Mouse (Mus musculus) megakaryocyte-erythroid progenitor cell, adult 5-6 weeks (primary cell): Measurements from ENCODE around the gene Tm9sf2. TPM values are rescaled to one million over a fixed set of nuclear protein-coding genes. Genes with fewer than 3 reads are reported as not detected.
"Not testable (repeated sequence)": the region's sequence is repeated elsewhere in the genome, so short reads cannot be mapped to it uniquely, and the experiment has no call there.

Experiments
- ATAC-seq: replicated peaks from 2 replicates; pipeline ENCODE4 v1.8.0; 2016; ENCODE audit warnings: mild to moderate bottlenecking, inconsistent platforms; ENCODE audit not compliant: severe bottlenecking, poor library complexity, low FRiP score, low TSS enrichment
- total RNA-seq, 2 experiments: library from RNA; stranded (forward) in 1 of 2; stranded (reverse) in 1 of 2; fragments of 200-1000, 215-1000 nt in 1 of 2; fragments of >200 nt in 1 of 2; fragmentation: Nextera tagmentation in 1 of 2; gene quantifications; 2 replicates each; pipeline ENCODE4 v1.2.3; 2014 to 2017

The Tm9sf2 gene
- total RNA-seq, 2 experiments from 2014 or later: 48.2 to 82.5 TPM

DNA sequence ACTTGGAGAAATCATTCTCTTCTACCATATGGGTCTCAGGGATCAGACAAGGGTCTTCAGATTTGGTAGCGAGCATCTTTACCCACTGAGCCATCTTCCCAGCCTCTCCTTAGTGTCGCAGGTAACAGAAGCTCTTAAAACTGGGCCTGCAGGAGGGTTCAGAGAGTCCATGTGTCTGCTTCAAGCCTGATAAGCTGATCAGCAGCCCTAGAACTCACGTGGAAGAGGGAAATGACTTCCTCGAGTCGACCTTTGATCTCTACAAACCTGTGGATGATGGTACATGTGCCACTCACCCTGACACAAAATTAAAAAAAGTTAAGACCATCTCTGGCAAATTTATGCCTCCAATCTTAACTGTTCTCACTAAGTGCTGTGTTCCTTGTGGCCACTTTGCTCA, 18.9 kb upstream of the Tm9sf2 start:
- no peak for ATAC-seq

DNA sequence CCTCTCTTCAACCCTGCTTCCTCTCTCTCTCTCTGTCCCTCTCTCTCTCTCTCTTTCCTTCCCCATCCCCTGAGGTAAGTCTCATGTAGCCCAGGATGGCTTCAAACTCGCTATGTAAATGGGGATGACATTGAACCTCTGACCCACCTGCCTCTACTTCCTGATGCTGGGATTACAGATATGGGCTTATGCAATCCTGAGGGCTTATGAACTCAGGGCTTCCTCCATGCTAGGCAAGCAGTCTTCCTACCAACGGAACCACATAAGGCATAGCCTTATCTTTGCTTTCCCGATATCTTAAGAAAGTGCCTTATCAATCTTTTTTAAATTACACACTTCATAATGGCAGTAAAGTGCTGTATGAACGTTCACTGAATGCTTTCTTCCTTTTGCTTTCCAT, 14.5 kb upstream of the Tm9sf2 start:
- ATAC-seq: no peak

DNA sequence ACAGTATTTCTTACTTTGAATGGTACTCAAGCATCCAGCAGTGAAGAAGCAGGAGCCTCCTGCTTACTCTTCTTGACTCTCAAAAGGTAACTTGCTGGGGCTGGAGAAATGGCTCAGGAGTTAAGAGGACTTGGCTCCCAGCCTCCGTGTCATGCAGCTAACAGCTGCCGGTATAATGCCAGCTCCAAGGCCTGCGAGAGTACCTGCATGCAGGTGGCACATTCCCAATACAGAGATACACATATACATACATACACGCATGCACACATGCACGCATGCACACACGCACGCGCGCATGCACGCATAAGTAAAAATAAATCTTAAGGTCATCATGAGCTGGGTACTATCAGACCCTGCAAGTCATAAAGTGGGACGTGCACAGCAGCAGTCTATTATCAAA, 10.5 kb upstream of the Tm9sf2 start:
- no peak for ATAC-seq

DNA sequence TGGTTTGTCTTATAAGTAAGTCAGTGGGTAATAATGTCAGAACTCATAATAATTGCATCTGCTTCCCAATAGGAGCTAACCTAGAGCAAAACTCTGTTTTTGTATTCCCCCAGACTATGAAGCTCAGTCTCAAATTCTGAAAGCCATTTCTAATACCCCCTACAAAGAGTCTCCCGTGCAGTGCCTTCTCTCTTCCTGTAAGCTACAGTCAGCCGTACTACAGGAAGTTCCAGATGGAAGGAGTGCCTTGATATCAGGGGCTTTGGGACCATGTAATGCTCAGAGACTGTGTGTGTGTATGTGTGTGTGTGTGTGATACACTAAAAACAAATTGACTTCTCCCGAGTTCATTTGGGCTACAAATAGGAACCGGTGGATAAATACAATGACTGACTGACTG, 7.3 kb upstream of the Tm9sf2 start:
- peak; percentile 52; the same call in 1 of the 2 replicates for ATAC-seq

DNA sequence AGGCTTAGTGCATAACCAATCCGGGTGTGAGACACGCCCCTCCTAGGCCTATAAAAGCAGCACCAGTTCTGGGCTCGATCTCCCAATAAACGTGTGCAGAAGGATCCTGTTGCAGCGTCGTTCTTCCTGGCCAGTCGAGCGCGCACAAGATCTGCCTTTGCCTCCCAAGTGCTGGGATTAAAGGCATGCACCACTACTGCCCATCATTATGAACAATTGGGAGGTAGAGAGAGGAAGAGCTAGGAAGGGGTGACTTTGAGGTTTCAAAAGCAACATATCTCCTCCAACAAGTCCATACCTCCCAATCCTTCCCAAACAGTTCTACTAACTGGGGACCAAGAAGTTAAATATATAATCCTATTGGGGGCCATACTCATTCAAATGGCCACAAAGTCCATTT, 4.9 kb upstream of the Tm9sf2 start:
- ATAC-seq: not testable (repeated sequence)

DNA sequence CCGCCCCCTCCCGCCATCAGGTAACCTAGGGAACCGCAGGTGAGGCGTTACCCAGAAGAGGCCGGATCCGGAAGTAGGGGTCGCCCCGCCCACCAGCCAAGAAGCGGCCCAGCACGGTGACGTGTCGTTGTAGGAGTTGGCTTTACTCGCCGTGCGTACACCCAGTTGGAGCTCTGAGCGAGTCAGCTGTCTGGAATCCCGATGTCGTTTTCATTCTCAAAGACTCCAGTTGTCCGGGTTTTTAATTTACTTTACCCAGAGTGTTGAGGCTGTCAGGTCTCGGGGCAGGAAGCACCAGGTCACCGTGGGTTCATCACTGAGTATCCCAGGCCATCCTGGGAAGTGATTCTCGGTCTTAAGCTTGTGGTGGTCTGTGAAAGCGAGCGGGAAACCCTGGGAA, 2.0 kb upstream of the Tm9sf2 start:
- ATAC-seq: peak; percentile 93

DNA sequence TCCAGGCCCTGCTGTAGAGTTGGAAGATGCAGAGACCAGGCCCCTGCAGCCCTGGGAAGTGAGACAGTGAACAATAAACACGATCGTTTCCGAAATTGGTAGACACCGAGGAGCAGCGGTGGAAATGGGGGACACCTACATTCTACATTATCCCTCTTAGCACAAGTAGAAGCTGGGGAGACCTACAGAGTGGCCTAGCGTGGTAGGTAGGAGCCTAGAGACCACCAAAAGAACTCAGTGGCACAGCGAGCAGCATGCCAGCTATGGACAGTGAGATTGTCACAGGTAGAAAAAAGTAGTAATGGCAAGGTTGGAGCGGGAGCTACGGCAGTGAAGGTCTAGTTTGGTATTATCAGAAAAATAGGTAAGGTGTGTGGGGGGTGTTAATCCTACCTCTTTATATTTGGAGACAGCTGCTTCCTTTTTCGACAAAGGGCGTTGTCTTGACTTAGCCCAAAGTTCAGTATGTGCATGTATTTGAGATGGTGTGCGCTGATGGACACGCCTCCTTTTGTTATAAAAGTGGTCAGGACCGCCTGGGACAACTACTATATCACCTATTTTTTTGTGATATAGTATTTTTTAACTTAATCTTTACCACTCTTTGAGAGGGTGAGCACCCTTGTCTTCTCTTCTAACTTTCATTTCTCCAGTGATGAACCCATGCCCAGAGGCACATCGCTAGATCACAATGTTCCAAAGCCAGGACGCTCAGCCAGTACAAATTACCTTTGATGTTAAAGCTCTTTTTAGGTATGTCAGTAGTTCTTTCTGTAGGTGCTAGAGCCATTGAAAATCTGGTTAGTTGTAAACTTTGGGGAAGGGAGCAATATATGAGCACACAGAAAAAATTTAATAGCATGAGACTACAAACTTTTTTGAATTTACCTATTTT, 1.2 kb upstream of the Tm9sf2 start:
- 0 out of 2 replicates have a peak, but pooled peaks have one; percentile 2 for ATAC-seq

- ATAC-seq: no peak
These were observed 810 bp downstream of the Tm9sf2 start for GRCm38 (mm10) chr14:122107481-122108214.

GRCm38 (mm10) chr14:122111681-122112080, 4.8 kb downstream of the Tm9sf2 start:
- 0 out of 2 replicates have a peak, but pooled peaks have one; percentile 21 for ATAC-seq

- ATAC-seq: no peak
These were observed 5.5 kb downstream of the Tm9sf2 start for GRCm38 (mm10) chr14:122112311-122112710.

DNA sequence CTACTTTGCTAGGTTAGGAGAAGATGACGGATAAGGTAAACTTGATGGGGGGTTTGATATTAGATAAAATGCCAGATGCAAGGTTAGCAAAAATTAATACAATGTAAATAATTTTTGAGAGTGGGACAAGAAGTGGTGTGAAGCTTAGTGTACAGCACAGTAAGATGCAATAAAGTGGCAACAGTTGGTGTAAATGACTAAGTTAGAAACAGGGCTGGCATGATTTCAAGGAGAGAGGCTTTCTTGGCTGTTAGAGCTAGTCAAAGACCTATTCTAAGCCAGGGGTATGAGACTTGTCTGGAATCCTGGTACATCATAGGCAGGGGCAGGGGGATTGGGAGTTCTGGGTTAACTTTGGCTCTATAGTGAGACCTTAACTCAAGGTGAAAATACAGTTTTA, 9.4 kb downstream of the Tm9sf2 start:
- ATAC-seq: no peak

DNA sequence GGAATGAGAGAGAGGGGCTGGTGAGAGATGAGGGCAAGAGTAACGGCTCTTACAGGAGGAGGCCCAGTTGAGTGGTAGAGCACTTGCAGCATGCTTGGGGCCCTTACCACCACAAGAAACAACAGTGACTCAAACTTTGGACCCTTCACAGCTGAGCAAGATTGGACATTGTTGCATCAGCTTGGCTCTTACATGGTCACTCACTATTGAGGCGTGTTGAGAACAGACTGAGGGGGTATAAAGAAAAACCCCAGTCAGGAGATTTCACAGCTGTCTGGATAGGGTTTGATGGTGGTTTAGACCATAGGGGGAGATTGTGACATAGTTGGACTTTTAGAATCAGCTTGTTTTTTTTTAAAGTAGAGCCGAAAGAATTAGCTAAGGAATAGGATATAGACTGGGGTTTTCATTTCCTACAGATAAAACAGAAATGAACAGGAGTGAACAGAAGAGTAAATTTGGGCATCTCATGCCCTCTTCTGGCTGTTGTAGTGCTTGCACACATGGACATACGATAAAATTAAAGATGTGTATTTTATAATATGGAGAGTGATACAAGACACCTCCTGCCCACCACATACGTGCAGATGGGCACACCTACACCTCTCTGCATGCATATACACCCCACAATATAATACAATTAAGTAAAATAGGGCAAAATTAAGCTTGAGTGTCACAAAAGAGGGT, 23.4 kb downstream of the Tm9sf2 start:
- ATAC-seq: peak; percentile 72

- ATAC-seq: 0 out of 2 replicates have a peak, but pooled peaks have one; percentile 24
These were observed 24.8 kb downstream of the Tm9sf2 start for GRCm38 (mm10) chr14:122131644-122132043.

DNA sequence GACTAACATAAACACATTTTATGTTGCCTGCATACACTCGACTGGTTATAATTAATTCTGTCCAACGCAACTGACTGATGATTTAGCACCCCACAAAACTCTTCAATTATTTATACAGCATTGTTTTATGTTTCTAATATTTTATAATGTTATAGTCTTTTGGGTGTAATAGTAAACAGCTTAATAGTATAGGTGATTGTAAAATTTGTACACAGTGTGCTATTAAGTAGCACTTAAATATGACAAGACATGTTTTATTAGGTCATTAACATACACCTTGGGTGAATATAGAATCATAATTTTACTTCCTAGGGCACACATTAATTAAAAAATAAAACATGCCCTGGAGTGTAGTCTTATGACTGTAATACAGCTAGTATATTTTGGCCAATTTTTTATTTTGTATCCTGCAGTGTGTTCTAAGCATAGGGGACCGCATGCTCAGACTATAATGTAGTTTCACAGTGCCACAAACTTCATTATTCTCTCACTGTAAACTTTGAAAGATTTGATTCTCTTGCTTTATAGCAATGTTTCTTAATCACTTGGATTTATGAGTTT, 29.6 kb downstream of the Tm9sf2 start:
- ATAC-seq: no peak

DNA sequence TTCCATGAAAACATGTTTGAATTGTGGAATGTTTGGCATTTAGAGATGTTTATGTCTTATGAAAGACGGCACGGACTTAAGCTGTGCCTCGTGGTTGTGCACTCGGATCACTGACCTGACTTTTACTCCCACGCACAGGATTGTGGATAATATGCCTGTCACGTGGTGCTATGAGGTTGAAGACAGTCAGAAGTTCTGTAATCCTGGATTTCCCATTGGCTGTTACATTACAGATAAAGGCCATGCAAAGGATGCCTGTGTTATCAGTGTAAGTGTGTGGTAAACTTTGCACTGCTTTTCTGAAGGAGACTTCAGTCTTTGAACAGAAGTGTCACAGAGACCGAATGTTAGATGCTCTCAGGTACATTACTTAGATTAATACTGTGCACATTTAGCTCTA, 30.4 kb downstream of the Tm9sf2 start:
- ATAC-seq: peak; percentile 47

GRCm38 (mm10) chr14:122140126-122140525, 33.3 kb downstream of the Tm9sf2 start:
- ATAC-seq: no peak

DNA sequence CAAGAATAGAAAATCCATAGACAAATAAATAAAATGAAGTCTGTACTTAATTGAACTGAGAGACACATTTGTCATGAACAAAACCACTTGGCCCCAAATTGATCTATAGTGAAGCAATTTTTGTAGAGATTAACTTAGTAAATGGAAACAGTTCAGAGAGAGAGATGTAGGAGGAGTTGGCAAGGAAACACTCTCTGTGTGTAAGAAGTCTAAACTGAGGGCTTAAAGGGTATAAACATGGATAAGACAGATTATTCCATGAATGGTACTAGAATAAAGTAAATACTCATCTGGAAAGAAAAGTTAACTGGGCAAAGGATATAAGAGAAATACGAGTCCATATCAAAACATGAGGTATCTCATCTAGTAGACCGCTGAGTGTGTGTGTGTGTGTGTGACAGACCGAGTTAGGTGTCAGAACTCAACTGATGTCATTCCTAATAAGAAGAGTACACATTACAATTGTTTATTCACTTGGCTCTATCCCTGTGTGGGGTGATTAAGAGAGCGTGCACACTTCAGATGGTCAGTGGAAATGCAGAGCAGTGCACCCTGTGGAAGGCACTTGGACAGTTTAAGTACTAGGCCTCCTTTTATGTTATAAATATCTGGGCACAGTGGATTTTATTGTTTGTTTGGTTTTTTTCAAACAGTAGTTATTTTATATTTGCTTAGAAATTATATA, 36.9 kb downstream of the Tm9sf2 start:
- ATAC-seq: no peak

- peak; percentile 40; the same call in 1 of the 2 replicates for ATAC-seq
These were observed 38.5 kb downstream of the Tm9sf2 start for GRCm38 (mm10) chr14:122145374-122145773.

DNA sequence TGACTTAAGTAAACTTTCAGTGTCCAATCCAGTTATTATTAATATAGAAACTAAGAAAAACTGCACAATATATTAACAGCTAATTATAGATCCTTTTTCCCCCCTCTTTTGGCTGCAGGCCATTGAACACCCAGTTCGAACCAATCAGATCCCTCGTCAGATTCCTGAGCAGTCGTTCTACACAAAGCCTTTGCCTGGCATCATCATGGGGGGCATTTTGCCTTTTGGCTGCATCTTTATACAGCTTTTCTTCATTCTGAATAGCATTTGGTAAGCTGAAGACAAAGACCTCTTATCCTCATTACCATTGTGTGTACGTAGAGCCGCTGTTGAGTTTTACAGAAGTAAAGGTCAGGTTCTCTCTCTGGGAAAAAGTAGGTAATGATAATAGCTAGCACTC, 43.8 kb downstream of the Tm9sf2 start:
- no peak for ATAC-seq
